In genomic region chr5:76052782-76053181, GRCm38 (mm10) we compare ENCODE assay signal across 21 mouse cellular contexts.
DNase-seq lines count a peak whose midpoint lies in the region; ATAC-seq lines count a peak whose summit lies in the region.
"Had no signal": no experiment of that assay in that cellular context is flagged by ENCODE, and none has a peak within 500 bp of the region (broad histone marks: within the 10 kb centered on the region; RNA-seq: fewer than 3 reads in every experiment).

No protein-coding gene starts in this region.

- ATAC-seq in midbrain, embryonic 11.5 days (ENCODE audit: low FRiP score), result no peak
- no peak for ATAC-seq in midbrain, embryonic 13.5 days
- ATAC-seq: activated CD4-positive, CD25-positive, alpha-beta regulatory T cell, adult 4 months; CD4-positive, CD25-positive, alpha-beta regulatory T cell, adult 4 months; Patski had no signal

- DNase-seq in heart, adult 11 months, result peak; percentile 64
- no peak for DNase-seq in heart, postnatal 10 days
- peak; percentile 36 for DNase-seq in heart, embryonic 10.5 days (ENCODE audit: low spot score)
- no peak for DNase-seq in heart, adult 18-20 months
- peak; percentile 70 for DNase-seq in midbrain, embryonic 11.5 days (ENCODE audit: low spot score, missing footprints)
- DNase-seq: adrenal gland, adult 2 months; adrenal gland, adult 8-10 months; adrenal gland, postnatal 10 days; adrenal gland, postnatal 14 days; adrenal gland, postnatal 25 days; adrenal gland, postnatal 36 days; B cell, adult 2 months; cerebellum, adult 11 months; cerebellum, adult 11-12 months; cerebellum, adult 18-20 months had no signal

- no peaks in the 10 kb centered on the region; the same call in 1 of the 2 replicates for H3K27me3 ChIP-seq in heart, embryonic 10.5 days (ENCODE audit: insufficient read depth, poor library complexity, severe bottlenecking)
- no peaks in the 10 kb centered on the region for H3K27me3 ChIP-seq in midbrain, embryonic 11.5 days (ENCODE audit: control insufficient read depth, insufficient read depth, low read length)
- no peaks in the 10 kb centered on the region for H3K27me3 ChIP-seq in midbrain, embryonic 13.5 days
- H3K27me3 ChIP-seq: CH12.LX, Patski had no signal

- no peaks in the 10 kb centered on the region for H3K36me3 ChIP-seq in heart, embryonic 10.5 days
- H3K36me3 ChIP-seq in midbrain, embryonic 11.5 days (ENCODE audit: control insufficient read depth, insufficient read depth, low read length), result no peaks in the 10 kb centered on the region
- H3K36me3 ChIP-seq in midbrain, embryonic 13.5 days, result no peaks in the 10 kb centered on the region
- H3K36me3 ChIP-seq: G1E had no signal

- H3K9me3 ChIP-seq in heart, embryonic 10.5 days, result no peaks in the 10 kb centered on the region
- no peaks in the 10 kb centered on the region for H3K9me3 ChIP-seq in midbrain, embryonic 11.5 days (ENCODE audit: control insufficient read depth, low read length)
- H3K9me3 ChIP-seq in midbrain, embryonic 13.5 days, result no peaks in the 10 kb centered on the region
- H3K9me3 ChIP-seq: G1E had no signal

- no peak overlapping the region for H3K4me3 ChIP-seq in heart, embryonic 10.5 days
- H3K4me3 ChIP-seq in midbrain, embryonic 11.5 days (ENCODE audit: low read depth, low read length), result no peak overlapping the region
- H3K4me3 ChIP-seq in midbrain, embryonic 13.5 days (replicated peaks), result no peak overlapping the region

- no peak overlapping the region for H3K27ac ChIP-seq in heart, embryonic 10.5 days
- H3K27ac ChIP-seq in midbrain, embryonic 11.5 days (ENCODE audit: low read depth, low read length), result no peak overlapping the region
- H3K27ac ChIP-seq in midbrain, embryonic 13.5 days, result no peak overlapping the region

- no peaks in the 10 kb centered on the region for H3K4me1 ChIP-seq in heart, embryonic 10.5 days
- H3K4me1 ChIP-seq in midbrain, embryonic 11.5 days (ENCODE audit: control insufficient read depth, insufficient read depth, low read length), result no peaks in the 10 kb centered on the region
- H3K4me1 ChIP-seq in midbrain, embryonic 13.5 days (replicated peaks), result no peaks in the 10 kb centered on the region

- intact Hi-C loops in heart, postnatal 10 days (cut with DNase I), result no loop called here

- H3K9ac ChIP-seq in midbrain, embryonic 11.5 days (ENCODE audit: low read length), result no peak overlapping the region
- no peak overlapping the region for H3K9ac ChIP-seq in midbrain, embryonic 13.5 days (replicated peaks)

- 77% methylated on average over 1 of the region's 1 CpGs for WGBS in heart, embryonic 10.5 days
- WGBS in midbrain, embryonic 11.5 days, result 94% methylated on average over 1 of the region's 1 CpGs
- 91% methylated on average over 1 of the region's 1 CpGs for WGBS in midbrain, embryonic 13.5 days

- H3K4me2 ChIP-seq in midbrain, embryonic 11.5 days, result no peak overlapping the region
- H3K4me2 ChIP-seq in midbrain, embryonic 13.5 days (replicated peaks), result no peak overlapping the region

Comparison
In these comparisons a context has a peak if more than half of its experiments do, and no peak if none do; other contexts are left out.
1. DNase-seq: peak in heart, adult 11 months (single experiment), heart, embryonic 10.5 days (single experiment) and midbrain, embryonic 11.5 days (single experiment); none in heart, postnatal 10 days (0 of 2) and heart, adult 18-20 months (0 of 2).